Mouse (Mus musculus) T-cell, adult 2 months (primary cell): Measurements from ENCODE around the gene Farp1.

Source experiments
- DNase-seq: peaks from one replicate; pipeline ENCODE4 v3.0.0; 2022; ENCODE audit warnings: low spot score

The Farp1 gene

DNA sequence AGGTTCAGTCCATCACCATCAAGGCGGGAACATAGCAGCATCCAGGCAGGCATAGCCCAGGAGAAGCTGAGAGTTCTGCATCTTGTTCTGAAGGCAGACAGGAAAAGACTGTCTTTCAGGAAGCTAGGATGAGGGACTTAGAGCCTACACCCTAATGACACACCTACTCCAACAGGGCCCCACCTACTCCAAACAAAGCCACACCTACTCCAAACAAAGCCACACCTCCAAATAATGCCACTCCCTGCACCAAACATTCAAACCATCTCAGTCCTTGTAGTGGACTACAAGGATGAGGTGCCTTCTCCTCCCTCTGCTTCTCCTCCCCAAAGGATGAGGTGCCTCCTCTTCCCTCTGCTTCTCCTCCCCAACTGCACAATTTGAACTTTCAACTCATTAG, 23.5 kb downstream of the Farp1 start:
- DNase-seq: no peak

DNA sequence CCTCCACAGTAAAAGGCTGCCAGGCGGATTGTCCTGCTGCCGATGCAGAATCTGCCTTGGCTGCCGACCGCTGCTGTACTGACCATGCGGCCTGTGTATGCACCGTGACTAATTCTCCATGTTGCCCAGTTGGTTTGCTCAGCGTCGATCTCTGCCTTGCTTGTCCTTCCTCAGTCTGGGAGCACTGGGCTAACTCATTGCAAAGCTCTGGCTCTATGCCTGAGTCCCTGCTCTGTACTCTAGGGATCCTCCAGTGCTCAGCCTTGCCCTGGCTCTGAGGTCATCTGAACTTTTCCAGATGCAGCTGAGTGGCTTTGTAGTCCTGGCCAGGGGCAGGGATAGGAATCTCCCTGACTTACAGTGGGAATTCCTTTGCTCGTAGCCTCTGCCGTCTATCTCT, 24.3 kb downstream of the Farp1 start:
- DNase-seq: no peak

DNA sequence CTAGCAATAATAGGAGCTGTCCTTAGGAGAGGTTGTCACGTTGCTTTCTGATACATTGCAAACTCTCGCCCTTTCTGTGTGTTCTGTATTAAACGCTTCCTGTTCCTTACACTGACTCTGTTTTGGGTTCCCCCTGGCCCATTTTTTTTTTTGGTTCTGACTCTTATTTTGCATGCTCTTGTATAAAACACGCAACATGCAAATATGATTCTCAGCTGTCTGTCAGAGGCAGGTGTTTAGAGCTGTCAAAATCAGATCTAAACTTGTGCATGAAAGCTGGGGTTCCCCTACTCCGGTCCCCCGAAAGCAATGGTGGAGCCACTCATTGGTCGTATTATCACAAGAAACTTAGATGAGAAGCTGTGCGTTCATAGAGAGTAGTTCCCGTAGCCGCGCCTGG, 25.5 kb downstream of the Farp1 start:
- no peak for DNase-seq

DNA sequence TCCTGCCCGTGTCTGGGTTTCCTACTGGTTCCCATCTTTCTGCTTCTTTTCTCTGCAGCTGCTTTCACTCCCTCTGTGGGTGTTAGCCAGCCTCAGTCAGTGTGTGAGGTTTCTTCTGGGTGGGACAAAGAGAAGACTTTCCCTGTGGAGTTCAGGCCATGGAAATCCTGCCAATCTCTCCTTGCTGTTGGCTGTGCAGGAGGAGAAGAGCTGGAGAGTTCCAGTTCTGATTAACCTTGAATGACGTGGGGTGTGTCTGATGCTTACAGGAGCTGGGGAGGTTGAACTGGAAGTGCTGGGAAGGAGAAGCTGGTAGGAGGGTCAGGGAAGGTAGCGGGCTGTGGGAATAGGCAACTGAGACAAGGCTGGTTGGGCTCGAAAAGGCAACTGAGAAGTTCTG, 26.7 kb downstream of the Farp1 start:
- no peak for DNase-seq

DNA sequence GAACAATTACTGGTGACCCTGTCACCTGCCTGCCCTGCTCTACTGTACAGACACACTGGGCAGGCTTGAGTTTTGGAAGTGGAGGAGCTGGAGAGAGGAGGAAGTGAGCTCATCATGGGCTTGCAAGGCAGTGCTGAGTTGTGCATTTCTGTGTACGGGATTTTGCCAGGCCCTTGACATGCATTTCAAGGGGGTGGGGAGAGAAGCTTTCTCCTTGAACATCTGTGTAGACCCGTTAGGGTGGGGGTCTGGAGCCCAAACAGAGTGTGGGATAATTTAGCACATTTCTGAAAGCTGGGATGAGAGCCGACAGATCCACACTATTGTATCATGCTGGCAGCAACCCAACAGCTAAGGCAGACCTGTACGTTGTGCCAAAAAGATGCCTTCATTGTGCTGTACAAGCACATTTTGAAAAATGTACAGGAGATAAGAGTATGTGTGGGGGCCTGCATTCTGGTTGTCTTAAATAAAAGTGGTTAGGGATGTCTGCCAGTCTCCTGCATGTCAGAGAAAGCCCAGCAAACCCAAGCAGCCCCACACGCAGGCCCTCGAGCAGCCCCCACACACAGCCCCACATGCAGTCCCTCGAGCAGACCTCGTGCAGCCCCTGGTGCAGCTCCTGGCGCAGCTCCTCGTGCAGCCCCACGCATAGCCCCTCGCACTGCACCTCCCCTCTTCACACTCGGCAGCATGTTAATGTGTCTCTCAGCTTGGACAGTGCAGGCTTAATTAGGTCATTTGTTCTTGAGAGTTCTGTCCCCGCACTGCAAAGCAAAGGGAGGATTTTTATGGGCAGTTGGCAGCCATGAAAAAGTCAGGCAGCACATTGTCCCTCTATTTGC, 27.5 kb downstream of the Farp1 start:
- DNase-seq: no peak

DNA sequence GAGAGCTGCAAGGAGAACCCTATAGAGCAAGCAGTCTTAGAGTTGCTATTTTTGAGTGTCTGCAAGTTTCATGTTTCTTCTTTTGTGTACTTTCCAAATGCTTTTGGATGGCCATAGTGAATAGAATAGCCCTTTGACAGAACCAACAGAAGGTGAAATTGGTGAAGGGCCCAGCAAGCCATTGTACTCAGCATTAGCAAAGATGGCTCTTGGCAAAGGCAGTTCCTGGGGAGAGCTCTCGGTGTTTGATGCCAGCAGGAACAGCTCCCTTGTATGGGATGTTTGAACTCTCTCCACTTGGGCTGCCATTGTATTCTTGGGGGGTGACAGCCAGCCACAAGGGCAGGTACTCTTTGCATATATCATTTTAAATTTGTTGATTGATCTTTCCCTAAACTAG, 29.7 kb downstream of the Farp1 start:
- no peak for DNase-seq

DNA sequence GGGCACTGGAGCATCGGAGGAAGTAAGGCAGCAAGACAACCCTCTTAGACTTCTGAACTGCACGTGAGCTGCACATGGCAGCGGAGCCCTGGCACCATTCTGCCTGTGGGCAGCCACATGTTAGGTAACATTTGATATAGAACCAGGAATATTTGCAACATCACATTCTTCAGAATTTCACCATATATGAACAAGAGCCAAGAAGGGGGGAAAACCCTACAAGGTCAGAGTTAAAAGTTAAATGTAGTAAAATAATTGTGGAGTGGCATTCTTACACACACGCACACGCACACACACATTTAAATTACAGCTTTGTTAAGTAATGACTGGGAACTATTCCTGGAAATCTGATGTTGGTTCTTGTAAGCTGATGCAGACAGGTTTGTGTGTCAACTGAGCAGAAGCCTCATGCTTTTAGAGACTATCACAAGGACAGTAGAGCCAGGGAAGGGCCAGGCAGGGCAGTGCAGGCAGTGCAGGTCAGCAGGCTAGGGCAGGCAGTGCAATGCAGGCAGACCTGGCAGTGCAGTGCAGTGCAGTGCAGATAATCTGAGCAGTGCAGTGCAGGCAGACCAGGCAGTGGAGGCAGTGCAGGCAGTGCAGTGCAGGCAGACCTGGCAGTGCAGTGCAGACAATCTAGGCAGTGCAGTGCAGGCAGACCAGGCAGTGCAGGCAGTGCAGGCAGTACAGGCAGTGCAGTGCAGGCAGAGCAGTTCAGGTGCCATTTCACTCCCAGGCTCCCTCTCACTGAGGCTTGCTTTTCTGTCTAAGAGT, 38.3 kb downstream of the Farp1 start:
- no peak for DNase-seq

DNA sequence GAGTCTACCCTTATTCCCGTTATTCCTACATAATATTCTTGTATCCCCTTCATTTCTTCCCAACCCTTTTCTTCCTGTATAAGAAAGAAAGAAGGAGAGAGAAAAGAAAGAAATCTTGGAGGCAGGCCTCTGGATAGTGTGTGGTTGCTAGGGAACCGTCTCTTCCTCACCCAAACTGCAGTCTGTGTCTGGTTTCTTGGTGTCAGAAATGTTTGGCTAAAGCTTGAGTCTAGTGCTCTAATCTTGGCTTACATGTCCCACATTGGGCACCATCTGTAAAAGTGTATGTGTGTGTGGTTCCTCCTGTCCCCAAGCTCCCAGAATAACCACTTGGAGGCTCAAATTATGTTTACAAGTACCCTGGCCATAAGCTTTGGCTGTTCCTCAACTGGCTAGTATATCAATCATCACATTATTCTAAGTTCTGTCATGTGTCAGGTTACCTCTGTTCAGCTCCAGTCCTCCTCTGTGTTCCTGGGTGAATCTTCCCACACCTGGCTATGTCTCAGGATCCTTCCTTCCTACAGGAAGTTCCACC, 39.3 kb downstream of the Farp1 start:
- DNase-seq: no peak

DNA sequence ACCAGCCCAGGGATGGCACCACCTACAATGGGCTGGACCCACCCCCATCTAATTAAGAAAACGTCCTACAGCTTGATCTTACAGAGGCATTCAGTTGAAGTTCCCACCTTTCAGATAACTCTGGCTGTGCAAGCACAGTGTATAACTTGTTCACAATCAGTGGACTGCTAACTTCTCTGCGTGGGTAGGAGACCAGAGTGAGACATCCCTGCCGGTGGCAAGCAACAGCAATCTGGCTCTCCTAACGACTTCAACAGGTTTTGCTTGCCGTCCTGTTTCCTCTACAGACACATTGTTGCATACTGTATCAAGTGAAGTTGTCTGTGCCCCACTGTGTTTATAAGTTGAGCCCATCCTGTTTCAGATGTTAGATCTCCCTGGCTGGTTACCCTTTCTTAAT, 45.7 kb downstream of the Farp1 start:
- DNase-seq: no peak

DNA sequence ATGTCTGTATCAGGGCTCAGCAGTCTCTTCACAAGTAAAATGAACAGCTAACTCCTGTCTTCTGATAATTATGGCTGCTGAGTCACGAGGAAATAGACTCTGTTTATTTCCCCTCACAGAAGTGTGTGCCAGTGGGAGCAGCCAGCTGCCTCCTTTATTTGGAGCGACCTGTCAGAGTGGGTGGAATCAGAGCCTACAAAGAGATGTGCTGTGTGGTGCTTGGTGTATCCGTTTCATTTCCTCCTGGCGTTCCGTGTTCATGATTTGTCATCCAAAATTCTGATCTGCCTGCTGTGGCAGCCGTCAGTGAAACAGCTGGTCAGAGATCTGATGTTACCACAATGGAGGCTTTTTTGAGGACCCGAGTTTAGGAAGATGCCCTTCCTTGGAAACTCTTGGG, 47.3 kb downstream of the Farp1 start:
- DNase-seq: no peak

DNA sequence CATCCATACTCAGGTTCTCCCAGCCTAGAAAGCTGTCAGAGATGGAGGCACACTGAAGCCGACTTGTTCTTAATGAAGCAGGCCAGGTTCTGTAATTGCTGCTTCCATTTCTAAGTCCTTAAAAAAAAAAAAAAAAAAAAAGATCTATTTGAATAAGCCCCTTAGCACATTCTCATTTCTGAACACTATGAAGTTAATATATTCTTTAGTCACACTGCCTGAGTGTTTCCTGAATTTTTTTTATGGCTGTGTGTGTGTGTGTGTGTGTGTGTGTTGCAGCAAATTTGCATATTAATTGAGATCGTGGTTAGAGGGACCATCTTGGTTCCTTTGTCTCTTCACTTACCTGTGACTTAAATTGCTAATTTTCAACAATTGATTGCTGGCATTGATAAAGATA, 47.8 kb downstream of the Farp1 start:
- no peak for DNase-seq

DNA sequence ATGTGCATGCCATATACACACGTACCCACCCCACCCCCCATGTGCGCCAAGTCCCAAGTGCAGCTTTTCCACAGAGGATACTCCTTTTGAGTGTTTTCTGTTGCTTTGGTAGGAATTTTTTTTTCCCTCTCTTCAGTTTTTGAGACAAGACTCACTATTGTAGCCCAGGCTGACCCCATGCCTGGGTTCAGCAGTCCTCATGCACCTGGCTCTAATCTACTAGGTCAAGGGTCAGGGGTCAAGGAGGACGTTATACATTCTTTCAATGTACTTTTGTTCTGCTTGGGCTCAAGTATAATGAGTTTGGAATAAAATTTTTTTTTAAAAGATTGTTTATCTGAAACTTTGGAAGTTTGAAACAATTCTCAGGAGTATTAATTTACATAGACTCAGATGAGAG, 48.4 kb downstream of the Farp1 start:
- no peak for DNase-seq

DNA sequence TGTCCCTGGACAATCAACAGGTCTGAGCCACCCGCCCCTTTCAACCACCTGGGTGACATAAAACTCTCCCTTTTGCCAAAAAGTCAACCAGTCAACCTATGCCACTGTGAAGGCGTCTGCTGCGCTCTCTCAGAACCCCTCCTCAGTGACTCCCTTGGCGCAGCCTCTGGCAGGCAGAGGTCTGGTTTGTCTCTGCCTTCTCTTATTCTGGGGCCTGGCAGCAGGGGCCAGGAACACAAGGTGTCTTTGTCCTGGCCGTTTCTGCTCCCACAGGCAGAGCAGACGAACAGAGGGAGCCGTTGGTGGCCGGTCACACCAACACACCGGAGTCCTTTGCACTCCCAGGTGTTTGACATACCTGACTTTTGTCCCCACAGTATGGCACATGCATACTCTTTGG, 57.5 kb downstream of the Farp1 start:
- DNase-seq: no peak

DNA sequence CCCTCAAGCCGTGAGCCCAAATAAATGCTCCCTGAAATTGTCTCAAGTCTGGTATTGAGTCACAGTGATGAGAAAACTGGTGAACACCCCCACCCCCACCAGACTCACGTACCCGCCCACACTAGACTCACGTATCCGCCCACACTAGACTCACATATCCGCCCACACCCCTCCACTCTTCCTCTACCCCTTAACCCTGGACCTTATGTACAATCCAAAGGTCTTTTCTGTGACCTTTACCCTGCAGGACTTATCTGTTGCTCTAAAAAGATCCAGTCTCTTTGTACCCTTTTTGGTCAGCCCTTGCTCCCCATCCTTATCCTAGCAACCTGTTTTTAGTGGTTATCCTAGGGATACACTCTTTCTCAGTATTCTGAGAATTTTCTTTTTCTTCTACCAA, 58.9 kb downstream of the Farp1 start:
- no peak for DNase-seq

DNA sequence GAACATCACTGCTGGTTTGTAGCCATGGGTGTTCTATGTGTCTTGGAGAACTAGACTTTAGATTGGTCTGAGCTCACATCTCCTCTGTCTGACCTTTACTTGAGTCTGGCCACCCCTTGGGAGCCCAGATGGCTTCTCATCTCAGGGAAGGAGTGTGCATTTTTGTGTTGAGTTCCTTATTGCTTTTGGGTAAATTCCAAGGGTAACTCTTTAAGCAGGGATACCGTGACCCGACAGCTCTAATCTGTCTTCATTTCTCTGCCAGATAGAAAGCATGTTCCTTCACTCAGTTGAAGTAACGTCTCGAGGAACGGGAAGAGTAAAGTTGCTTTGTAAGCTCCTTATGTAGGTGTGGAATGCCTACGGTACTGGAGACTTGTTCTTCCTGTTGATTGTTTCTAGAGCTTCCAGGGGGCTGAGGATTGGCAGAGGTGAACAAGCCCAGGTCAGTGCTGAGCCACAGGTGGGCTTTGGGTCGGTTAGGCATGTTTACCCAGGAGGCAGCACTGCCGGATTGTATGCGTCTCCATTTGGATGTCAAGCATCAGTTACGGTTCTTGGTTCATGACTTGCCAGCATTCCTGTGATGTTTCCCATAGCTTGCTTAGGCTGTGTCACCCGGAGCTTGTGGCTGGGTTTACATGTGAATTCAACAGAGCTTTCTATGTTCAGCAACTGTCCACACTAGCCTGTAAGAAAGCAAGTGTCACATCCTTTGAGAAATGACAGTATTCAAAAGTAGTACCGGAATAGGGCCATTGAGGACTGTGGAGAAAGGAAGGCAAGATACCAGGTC, 62.8 kb downstream of the Farp1 start:
- DNase-seq: no peak

DNA sequence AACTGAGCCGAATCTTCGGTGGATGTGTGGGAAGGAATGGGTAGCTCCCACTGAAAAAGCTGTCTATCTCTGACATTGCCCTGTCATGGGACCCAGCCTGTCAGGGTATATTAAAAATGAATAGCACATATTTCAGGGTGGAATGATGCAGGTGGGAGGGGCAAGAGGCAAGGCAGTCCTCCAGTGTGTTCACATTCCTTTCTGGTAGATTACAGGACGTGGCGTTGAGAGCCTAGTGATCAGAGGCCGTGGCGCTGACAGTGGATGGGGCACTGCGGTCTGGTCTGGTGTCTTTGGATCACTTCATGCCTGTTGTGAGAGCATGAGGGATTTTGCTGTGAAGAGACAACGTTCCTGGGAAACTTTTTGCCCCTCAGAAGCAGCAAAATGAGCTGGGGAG, 64.1 kb downstream of the Farp1 start:
- DNase-seq: no peak

DNA sequence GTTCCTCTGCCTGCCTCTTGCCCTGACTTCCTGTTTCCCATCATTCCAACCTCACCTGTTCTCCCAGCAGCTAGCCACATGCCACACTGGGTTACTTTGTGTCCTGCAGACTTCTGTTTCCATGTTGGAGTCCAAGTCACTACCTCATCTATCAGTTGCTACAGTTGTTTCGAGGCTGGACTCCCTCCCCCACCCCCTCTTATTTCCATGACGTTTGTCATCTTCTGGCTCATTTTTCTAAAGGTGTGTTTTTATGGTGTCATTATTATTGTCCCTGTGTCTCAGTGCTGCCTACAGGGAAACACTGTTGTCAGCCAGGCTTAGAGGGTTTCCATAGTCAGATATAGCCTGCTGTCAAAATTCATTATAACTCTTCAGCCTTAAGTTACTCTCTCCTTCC, 64.9 kb downstream of the Farp1 start:
- no peak for DNase-seq

DNA sequence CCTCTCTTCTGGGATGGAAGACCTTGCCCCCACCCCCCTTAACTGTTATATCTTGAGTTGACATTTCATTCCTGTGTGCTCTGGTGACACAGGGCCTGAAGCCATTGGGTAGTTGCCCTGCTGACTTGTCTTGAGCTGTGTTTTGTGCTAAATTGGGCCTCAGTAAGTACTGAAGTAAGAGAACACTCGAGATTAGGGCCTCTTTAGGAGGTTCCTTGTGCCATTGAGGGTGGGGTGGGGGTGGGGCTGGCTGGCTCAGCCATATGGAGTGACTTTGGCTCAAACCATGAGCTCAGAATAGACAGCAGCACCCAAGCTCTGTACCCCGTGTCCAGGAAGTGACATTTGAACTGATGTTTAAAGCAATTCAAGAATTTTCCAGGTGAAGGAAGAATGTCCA, 65.8 kb downstream of the Farp1 start:
- DNase-seq: no peak

DNA sequence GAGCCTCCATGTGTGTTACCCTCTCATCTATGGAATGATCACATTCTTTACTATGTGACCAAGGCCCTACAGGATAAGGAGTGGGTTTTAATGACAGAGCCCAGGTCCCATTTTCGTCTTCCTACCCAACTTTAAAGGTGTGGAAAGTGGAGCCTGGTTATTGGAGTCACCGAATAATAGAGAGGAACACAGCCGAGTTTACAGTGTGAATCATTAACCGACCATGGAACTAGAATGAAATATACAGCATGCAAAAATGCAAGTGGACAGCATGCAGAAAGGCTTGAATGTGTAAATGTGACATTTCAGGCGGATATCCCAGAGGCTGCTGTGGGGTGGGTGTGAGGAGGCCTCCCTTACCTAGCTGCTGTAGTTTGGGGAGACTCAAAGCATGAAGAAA, 66.5 kb downstream of the Farp1 start:
- DNase-seq: no peak

DNA sequence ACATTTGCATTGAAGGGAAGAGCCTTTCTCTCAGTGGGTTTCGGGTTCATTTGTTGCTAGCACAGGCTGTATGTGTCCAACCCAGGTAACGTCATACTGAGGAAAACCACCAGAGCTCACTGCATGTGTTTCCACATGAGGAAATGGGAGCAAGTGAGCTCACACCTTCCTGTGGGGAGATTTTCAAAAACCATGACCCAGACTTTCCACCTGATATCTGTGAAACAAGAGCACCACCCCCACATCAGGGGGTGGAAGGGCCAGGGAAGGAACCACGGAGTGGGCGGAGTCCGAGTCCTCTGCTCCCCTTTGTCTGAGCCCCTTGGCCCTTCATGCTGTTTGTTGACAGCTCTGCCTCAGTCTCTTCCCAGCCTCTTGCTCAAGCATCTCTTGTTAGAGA, 67.6 kb downstream of the Farp1 start:
- DNase-seq: no peak

DNA sequence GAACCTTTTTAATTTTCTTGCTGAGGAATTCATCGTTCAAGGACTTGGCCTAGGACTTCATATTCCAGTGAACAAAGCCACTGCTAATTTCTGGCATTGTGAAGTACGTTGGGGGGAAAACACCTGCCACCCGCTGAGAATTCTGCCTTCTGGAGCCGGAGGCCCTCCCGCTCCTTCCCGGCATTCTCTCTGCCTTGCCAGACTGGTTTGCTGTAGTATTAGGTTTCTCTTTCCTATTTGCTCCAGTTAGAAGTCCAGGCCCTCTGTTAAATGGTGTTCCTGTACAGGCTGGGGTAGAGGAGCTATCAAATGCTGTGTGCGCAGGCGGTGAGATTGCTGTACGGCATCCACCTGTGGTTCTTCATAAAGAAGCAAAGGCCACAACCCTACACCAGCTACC, 68.5 kb downstream of the Farp1 start:
- DNase-seq: no peak

DNA sequence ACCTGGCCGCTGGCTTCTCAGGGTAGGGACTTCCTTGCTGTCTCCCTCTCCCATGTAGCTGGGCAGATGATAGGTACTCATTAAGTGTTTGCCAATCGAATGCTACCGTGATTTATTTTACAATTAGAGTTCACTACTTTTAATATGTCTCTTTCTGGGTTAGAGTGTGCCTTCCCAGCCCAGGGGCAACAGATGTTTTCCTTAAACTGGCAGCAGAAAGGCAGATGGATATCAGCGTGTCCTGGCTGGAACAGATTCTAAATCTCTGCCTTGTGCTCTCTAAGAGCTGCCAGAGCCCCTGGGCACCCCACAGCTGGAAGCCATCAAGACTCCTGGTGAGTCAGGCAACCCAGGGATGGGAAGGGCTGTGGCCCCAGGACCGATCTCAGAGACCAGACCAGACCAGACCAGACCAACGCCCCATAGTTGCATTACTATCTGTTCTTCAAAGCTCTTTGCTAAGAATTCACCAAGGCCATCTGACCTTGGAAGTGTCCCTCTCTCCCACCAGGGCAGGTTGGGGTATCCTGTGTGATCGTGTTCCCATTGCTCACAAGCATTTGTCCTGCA, 69.8 kb downstream of the Farp1 start:
- DNase-seq: no peak
